Mouse (Mus musculus) gastrocnemius, adult 8-10 months (tissue): ENCODE data around the gene Gpr34. TPM values are rescaled to one million over a fixed set of nuclear protein-coding genes. Genes with fewer than 3 reads are reported as not detected.

ENCODE experiments used
- DNase-seq, 2 experiments: peaks; one replicate each; pipeline ENCODE4 v3.0.0; 2022; ENCODE audit warnings: low spot score in 2 of 2
- total RNA-seq, 4 experiments: library from RNA; stranded (reverse); gene quantifications; 2 replicates each; pipeline ENCODE4 v1.2.4; 2022

Gpr34 gene
- under 1 TPM in 3 of 4 experiments, not detected in 1; 0.27 to 0.40 (median 0.35) TPM for total RNA-seq

DNA sequence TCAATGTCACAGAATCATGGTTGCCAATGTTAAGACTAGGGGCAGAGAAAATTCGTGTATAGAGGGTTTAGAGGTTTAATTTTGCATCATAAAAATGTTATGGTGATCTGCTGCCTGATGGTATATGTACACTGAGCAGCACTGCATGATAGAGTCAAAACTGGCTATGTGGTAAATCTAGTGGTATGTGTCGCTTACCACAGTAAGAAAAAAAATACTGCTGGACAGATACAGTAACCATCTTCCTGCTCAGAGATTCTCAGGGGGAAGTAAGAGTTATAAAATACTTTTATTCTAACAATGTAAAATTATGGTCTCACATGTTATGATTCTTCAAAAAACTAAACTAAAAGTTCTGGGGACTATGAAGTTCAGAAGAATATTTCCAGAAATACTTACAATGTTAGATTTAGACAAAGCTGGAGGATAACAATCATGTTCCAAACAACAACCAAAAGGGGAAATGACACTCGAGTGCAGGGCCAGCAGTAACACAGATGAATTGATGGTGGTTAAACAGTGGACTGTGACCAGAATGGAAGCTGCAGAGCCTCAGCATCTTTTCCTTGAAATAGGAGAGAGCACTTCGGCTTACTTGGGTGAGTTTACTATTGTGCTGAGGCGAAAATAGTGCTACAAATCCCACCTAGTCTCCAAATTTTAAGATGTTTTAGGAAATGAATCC, at the start of gene Gpr34:
Gene Gpr34 (plus strand): TSS at position 491 of the 685 bp plus-strand sequence.
- no peak for DNase-seq

GRCm38 (mm10) chrX:13599373-13599772, 32.5 kb upstream of the Gpr34 start:
- no peak for DNase-seq

DNA sequence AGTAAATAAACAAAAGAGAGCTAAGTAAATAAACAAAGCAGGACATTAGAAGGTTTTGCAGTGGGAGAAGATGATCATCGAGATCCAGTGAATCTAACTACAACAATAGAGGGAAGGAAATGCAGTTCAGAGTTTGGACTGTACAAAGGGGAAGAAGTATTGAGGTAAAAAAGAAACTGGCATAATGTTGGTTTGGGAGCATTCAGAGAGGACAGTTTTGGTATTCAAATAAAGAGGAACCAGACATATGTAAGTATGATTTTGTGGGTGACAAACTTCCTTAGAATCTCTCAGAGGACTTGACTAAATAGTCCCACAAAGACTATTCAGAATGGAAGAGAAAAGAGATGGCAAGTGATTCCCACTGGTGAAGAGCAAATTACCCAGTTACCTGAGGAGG, 31.9 kb upstream of the Gpr34 start:
- no peak for DNase-seq

DNA sequence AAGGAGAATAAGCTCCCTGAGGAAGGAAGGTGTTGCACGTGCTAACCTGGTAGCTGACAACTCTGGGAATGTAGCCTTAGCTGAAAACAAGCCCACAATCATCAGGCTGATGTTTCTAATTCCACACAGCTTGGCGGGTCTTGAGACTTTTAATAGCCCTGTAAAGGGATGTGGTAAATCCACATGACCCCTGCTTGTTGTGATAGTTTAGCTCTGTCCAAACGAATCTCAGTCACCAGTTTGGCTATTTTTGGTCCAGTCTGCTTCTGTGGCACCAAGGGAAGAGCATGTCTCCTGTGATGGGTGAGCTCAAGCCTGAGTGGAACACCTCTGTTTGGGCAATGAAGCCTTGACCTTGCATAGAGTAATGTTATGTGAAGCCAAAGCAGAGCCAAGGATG, 25.1 kb upstream of the Gpr34 start:
- DNase-seq: no peak

DNA sequence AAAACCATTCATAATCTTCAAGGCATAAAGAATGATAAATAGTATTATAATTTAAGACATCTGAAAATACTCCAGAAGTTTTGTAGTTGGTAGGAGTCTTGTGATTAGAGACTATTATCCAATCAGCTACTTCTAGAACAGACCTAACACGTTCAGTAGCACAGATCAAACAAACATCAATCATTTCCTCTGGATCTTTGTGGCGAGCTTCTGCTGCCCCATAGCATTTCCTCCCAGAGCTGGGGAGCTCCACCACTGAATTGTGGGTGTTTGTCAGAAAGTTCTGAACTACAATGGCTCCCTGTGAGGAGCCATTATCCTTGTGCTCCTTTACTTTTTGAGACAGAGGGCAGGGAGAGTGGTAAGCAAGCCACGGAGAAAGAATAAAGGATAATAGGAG, 24.1 kb upstream of the Gpr34 start:
- no peak for DNase-seq

- no peak for DNase-seq
These were observed 20.8 kb upstream of the Gpr34 start for GRCm38 (mm10) chrX:13611114-13611513.

- DNase-seq: no peak
These were observed 19.8 kb upstream of the Gpr34 start for GRCm38 (mm10) chrX:13612115-13612514.

DNA sequence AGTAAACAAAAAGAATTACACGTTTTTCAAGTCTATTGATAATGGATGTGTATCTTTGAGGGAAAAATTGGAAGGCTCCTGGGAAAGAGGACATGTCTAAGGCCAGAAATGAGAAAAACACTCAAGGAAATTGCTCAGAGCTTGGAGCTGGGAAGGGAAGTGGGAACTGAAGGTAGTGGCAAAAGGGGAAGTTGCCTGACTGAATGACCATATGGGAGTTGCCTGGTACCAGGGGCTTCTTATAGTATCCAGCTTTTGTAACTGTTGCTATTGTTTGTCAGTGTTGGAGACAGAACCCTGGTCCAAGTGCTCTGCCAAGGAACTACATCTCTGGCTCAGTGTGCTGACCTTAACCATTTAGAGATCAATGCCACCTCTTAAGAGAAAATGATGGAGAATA, 15.2 kb upstream of the Gpr34 start:
- no peak for DNase-seq

DNA sequence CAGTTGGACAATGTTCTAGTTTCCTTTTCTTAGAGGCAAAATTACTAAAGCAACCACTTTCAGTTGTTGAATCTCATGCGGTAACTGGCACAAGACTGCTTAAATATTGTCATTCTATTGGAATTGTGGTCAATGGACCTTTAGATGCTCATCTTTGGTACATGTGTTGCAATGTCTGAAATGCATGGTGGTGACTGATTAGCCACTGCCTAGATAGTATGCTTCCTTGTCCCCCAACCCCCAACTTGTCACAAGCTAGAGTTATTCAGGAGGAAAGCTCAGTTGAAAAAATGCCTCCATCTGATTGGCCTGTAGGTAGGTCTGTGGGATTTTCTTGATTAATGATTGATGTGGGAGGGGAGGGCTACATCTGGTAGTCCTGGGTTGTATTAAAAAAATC, 14.6 kb upstream of the Gpr34 start:
- DNase-seq: no peak

GRCm38 (mm10) chrX:13618476-13618875, 13.4 kb upstream of the Gpr34 start:
- no peak for DNase-seq

GRCm38 (mm10) chrX:13621473-13621872, 10.4 kb upstream of the Gpr34 start:
- no peak for DNase-seq

- DNase-seq: no peak
These were observed 9.2 kb upstream of the Gpr34 start for GRCm38 (mm10) chrX:13622654-13623053.

DNA sequence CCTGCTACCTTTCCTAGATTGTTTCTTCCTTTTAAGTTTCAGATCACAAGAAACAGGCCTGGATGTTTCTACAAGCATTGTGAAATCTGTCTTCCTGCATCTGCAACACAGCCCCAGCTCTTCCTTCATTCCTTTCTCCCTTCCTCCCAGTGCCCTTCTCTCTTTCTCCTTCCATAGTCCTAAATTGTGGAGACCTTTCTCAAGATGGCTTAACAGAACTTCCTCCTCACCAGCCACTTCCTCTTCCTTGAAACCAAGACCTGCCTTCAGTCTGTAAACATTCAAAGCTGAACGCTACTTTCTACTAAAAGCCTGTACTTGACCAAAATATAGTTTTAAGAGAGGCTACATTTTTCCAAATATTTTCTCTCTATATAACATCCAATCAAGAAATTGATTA, 4.5 kb downstream of the Gpr34 start:
- no peak for DNase-seq

DNA sequence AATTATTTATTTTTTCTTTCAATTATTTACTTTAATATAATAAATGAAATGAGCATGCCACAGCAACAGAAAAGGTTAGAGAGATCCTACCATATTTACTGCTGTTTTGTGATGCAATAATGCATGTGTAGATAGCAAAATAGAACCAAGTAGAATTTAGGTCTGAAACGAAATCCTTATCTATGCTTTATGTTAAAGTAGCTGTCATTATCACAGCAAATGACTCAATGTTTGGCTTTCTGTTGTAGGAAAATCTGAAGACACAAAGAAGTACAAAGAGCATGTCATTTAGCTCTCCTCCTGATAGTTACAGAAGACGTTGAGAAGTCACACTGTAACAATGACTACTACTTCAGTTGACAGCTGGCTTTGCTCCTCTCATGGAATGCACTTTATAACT, 7.0 kb downstream of the Gpr34 start:
- DNase-seq: no peak

DNA sequence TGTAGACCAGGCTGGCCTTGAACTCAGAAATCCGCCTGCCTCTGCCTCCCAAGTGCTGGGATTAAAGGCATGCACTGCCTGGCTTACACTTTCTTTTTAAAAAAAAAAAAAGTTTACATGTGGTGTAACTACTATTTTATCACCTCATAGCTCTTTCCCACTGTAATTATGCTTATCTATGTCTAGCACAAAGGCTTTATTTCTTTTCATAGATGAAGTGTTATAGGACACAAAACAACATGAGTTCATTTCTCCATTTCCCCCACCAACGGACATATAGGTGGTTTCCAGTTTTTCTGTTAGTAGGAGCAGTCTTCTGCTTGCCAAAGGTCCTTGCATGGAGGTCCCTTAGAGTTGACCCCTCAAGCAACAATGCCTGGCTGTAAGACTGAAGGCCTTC, 20.0 kb downstream of the Gpr34 start:
- DNase-seq: no peak

DNA sequence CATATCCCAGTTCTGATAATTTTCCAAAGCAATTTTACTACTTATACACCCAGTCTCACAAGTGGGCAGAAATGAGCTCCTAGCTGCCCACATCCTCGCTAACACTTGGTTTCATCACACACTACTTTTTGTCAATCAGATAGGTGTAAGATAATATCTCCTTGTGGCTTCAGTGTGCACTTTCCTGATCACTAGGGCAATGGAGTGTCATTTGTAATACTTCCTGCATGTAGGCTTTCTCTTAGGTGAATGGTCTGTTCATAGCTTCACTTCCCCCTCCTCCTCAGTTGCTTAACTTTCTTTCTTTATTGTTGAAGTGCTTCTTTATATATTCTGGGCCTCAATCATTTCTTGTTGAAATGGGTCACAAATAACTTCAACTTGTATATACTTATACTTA, 20.4 kb downstream of the Gpr34 start:
- no peak for DNase-seq

- DNase-seq: no peak
These were observed 23.1 kb downstream of the Gpr34 start for GRCm38 (mm10) chrX:13655005-13655421.

GRCm38 (mm10) chrX:13655906-13656305, 24.0 kb downstream of the Gpr34 start:
- no peak for DNase-seq

GRCm38 (mm10) chrX:13656721-13657120, 24.8 kb downstream of the Gpr34 start:
- DNase-seq: no peak

DNA sequence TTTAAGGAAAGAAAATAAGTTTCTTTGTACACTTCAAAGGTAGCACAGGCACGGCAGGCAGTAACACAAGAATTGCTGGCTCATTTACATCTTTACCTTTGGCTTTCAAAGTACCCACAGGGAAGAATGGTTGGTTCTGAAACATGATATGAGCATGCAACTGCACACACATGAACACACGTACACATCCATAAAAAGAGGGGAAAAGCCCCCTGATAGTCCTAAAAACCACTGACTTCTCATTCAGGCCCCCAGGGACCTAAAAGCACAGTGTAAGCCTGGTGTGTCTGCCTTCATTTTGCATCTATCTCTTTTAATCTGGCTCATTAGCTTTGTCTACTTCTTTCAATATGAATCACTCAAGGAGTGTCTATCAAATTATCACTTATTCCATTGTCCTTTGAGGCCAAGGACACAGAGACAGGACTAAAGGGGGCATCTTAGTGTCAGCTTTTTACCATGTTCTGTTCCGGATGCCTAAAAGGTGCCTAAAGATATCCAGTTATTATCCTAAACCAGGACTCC, 26.8 kb downstream of the Gpr34 start:
- no peak for DNase-seq

DNA sequence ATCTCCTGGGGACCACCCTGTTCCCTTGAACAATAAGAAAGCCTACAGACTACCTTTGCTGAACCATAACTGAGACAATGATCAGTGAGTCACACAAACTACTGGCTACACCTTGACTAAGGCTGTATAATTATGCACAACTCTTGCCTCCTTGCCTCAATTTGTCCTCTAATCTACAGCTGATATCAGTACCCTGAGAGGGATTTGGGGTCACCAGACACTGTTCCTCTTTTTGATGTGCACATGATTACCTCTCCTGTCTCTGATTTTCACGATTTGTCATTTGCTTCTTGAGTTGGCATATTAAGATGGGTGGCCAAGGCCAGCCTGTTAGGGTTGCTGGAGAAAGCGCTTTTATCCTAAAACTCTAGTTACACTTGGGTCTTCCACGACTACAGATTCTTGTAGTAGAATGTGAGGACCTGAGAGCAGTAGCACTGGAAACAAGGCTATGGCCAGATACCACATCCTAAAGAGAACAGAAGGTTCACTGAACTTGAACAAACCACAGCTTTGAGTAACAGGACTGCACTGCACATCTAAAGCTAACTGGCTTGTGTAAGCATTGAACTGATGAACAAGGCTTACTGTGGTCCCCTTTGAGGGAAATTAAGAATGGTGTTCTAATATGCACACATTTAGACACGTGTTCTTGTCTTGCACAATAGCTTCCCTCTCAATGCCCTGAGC, 27.5 kb downstream of the Gpr34 start:
- no peak for DNase-seq

- no peak for DNase-seq
These were observed 29.2 kb downstream of the Gpr34 start, which contains the start of gene Gpr82 for GRCm38 (mm10) chrX:13661063-13661462. TSS of gene Gpr82 (plus strand) at chrX:13661363.

DNA sequence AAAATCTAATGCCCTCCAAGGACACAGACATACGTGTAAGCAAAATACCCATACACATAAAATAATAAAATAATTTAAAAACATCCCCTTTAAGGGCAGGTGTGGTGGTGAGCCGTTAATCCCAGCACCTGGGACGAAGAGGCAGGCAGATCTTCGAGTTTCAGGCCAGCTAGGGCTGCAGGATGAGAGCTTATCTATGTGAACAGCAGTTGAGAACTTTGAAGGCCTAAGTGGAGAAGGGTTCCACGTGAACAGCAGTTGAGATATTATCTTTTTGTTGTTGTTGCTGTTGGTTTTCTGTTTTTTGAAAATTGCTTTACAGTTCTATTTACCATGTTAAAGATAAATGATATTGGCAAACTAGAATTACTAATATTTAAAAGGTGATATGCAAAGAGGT, 37.0 kb downstream of the Gpr34 start:
- DNase-seq: no peak
